Mouse (Mus musculus): ENCODE results near the gene Gm45234.

DNA sequence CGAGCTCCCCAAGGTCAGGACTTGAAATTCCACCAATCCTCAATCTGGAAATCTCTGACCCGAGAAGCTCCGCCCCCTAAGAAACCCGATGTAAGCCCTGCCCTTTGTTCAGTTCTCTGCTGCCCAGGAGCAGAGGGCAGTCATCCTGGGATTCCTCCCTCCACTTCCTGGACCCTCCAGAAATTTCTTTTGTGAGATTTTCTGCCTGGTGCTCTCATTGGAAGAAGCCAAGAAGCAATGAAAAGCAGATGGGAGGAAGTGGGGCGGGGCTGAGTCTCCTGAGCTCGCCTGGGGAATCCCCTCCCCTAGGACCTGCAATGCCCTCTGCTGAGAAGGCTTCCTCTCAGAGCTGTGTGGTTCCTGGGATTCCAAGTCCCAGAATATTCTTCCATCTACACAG, 26.6 kb upstream of the Gm45234 start:
- TF ChIP-seq CTCF (conservative IDR thresholded peaks at IDR 0.05 in 1 of 2, IDR thresholded peaks at IDR 0.05 in 1 of 2; ENCODE audit: low read depth in 2 of 2, low read length in 2 of 2) (no peak), RCOR1 (conservative IDR thresholded peaks at IDR 0.05; ENCODE audit: low read depth, low read length) (peak; percentile 53; the same call in 1 of the 2 replicates), USF1 (IDR thresholded peaks at IDR 0.05; ENCODE audit: low read depth, low read length) (no peak), TBP (conservative IDR thresholded peaks at IDR 0.05; ENCODE audit: low read depth, low read length) (peak; percentile 69), MAFK (IDR thresholded peaks at IDR 0.05; ENCODE audit: insufficient replicate concordance, low read length) (no peak), MEF2A (IDR thresholded peaks at IDR 0.05; ENCODE audit: borderline replicate concordance, low read depth, low read length) (no peak), IRF4 (IDR thresholded peaks at IDR 0.05; ENCODE audit: low read depth, low read length) (peak; percentile 52; the same call in 1 of the 2 replicates), PAX5 (IDR thresholded peaks at IDR 0.05; ENCODE audit: low read length) (no peak), KAT2A (IDR thresholded peaks at IDR 0.05; ENCODE audit: insufficient replicate concordance, low read length) (no peak), EP300 (IDR thresholded peaks at IDR 0.05; ENCODE audit: low read length) (peak; percentile 43; the same call in 1 of the 2 replicates), CHD1 (IDR thresholded peaks at IDR 0.05; ENCODE audit: low read depth, low read length) (peak; percentile 41; the same call in 1 of the 2 replicates), ZC3H11A (IDR thresholded peaks at IDR 0.05; ENCODE audit: low read depth, low read length) (no peak)

All from CH12.LX (cell line).